Mouse (Mus musculus) ES-E14 (cell line): ENCODE measurements around the gene Gm17622. TPM values are rescaled to one million over a fixed set of nuclear protein-coding genes. Genes with fewer than 3 reads are reported as not detected.

ENCODE experiments used
- DNase-seq: peaks from one replicate; pipeline ENCODE4 v3.0.0-alpha.2; 2013; ENCODE audit warnings: low read depth, low spot score
- H3K27ac ChIP-seq: 2 replicates; pipeline ENCODE4 v1.5.1; 2012; ENCODE audit warnings: low read depth, mild to moderate bottlenecking, low read length, moderate library complexity, mixed read lengths; ENCODE audit not compliant: poor library complexity, insufficient read depth, severe bottlenecking
- H3K36me3 ChIP-seq: 2 replicates; pipeline ENCODE4 v1.6.1; 2012; ENCODE audit warnings: mild to moderate bottlenecking, low read length, moderate library complexity, mixed read lengths; ENCODE audit not compliant: control insufficient read depth, poor library complexity, insufficient read depth, severe bottlenecking
- H3K4me1 ChIP-seq, 2 experiments: fragments of 150-350 bp in 1 of 2; sonication (generic) in 1 of 2; 2 replicates each; pipeline ENCODE4 v1.6.1; 2012; ENCODE audit warnings: low read length in 2 of 2, mild to moderate bottlenecking in 1 of 2, mixed read lengths in 1 of 2; ENCODE audit not compliant: control insufficient read depth in 2 of 2, insufficient read depth in 2 of 2, poor library complexity in 1 of 2
- H3K4me3 ChIP-seq, 2 experiments: fragments of 150-350 bp in 1 of 2; sonication (generic) in 1 of 2; 2 replicates each; pipeline ENCODE4 v1.5.1; 2012; ENCODE audit warnings: low read length in 2 of 2, low read depth in 1 of 2, mild to moderate bottlenecking in 1 of 2, mixed read lengths in 1 of 2; ENCODE audit not compliant: insufficient read depth in 1 of 2, poor library complexity in 1 of 2, severe bottlenecking in 1 of 2
- H3K9ac ChIP-seq: 2 replicates; pipeline ENCODE4 v1.6.1; 2012; ENCODE audit warnings: low read depth, mild to moderate bottlenecking, low read length, mixed read lengths; ENCODE audit not compliant: poor library complexity, insufficient read depth, severe bottlenecking
- H3K9me3 ChIP-seq: fragments of 150-350 bp; sonication (generic); 2 replicates; pipeline ENCODE4 v1.6.1; 2012; ENCODE audit warnings: low read depth, mild to moderate bottlenecking, low read length; ENCODE audit not compliant: control insufficient read depth, insufficient read depth
- CHD2 ChIP-seq: IDR thresholded peaks from 2 replicates; pipeline ENCODE4 v1.6.1; 2014; ENCODE audit warnings: mild to moderate bottlenecking, low read depth, low read length, inconsistent platforms
- HCFC1 ChIP-seq: IDR thresholded peaks from 2 replicates; pipeline ENCODE4 v1.6.1; 2012; ENCODE audit warnings: low read length, inconsistent platforms, borderline replicate concordance; ENCODE audit not compliant: insufficient read depth
- MAFK ChIP-seq: IDR thresholded peaks from 2 replicates; pipeline ENCODE4 v1.6.1; 2014; ENCODE audit warnings: mild to moderate bottlenecking, low read depth, low read length, inconsistent platforms; ENCODE audit not compliant: insufficient read depth
- ZC3H11A ChIP-seq: IDR thresholded peaks from 2 replicates; pipeline ENCODE4 v1.6.1; 2012; ENCODE audit warnings: low read depth, mild to moderate bottlenecking, inconsistent platforms, low read length, borderline replicate concordance
- ZNF384 ChIP-seq: IDR thresholded peaks from 2 replicates; pipeline ENCODE4 v1.6.1; 2012; ENCODE audit warnings: low read depth, low read length, inconsistent platforms
- in situ Hi-C, 2 experiments: fragments of 600-800 bp; cut with MboI; formaldehyde crosslinking; loops; one replicate each; pipeline ENCODE4 v1.15.1; 2025; ENCODE audit warnings: low sequenced_read_pairs in 2 of 2, inconsistent platforms in 1 of 2; ENCODE audit not compliant: unreplicated experiment in 2 of 2
- total RNA-seq: library from RNA; depleted of rRNA; stranded (reverse); fragments of 300-350 nt; gene quantifications from 2 replicates; pipeline ENCODE4 v1.2.3, GENCODE M21; 2012

Gene Gm17622
- total RNA-seq, 1 experiment: not detected

DNA sequence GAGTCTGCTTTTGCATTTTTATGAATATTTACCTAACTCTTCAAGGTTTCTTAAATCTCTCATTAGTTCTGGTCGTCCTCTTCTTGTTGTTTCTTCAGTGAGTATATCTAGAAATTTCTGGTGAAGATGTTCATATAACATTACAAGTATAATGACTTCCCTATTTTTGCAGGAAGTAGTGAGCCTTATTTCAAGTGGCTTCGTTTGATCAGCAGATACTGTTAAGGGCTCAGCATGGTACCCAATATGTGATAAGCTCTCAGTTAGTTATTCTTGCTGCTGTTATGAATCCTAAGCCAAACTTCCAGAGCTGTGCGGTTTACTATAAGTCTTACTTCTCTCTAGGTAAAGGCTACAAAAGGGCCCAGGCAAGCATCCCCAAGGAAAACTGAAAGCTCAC, 39.0 kb downstream of the Gm17622 start:
- Histone ChIP-seq H3K4me3 (no peak overlapping the region), H3K36me3 (peaks cover 3% of the 10 kb centered on the region; the same call in 1 of the 2 replicates), H3K4me1 (peaks cover 0 to 3% of the 10 kb centered on the region in 2 experiments; a peak in 1 of 4 replicates), H3K9me3 (no peaks in the 10 kb centered on the region), H3K27ac (no peak overlapping the region), H3K9ac (no peak overlapping the region)
- in situ Hi-C loops: loop anchor here in 1 of 2 experiments (5.0 kb wide), 1 partner anchor 1527 kb away; no protein-coding TSS in a partner anchor
- no peak for DNase-seq
- no peak for TF ChIP-seq MAFK
- TF ChIP-seq CHD2: no peak
- no peak for TF ChIP-seq HCFC1
- no peak for TF ChIP-seq ZNF384
- no peak for TF ChIP-seq ZC3H11A

DNA sequence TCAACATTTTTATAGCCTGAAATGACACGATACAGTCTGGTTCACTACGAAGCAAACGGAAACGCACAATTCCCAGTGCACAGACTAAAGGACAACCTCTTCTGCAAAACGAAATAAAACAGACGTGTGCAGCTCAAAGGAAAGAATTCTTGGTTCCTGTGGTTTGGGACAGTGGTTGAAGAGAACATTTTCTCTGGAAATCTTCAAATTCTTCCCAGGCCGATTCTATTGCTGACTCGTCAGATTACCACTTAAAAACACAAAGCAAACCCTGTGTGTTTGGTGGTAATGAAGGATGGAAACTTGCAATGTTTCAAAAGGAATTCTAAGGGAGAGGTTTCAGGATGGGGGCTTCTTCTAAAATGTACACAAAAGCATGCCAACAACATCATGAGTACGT, 39.5 kb downstream of the Gm17622 start:
- in situ Hi-C loops: no loop called here
- Histone ChIP-seq H3K4me3 (no peak overlapping the region), H3K9me3 (no peaks in the 10 kb centered on the region), H3K36me3 (peaks cover 3% of the 10 kb centered on the region; the same call in 1 of the 2 replicates), H3K9ac (no peak overlapping the region), H3K27ac (no peak overlapping the region), H3K4me1 (peaks cover 0 to 3% of the 10 kb centered on the region in 2 experiments; a peak in 1 of 4 replicates)
- DNase-seq: no peak
- TF ChIP-seq MAFK (peak; percentile 50; the same call in 1 of the 2 replicates), CHD2 (no peak)

- TF ChIP-seq HCFC1: no peak
- H3K9ac ChIP-seq: no peak overlapping the region
- peaks cover 3% of the 10 kb centered on the region; the same call in 1 of the 2 replicates for H3K36me3 ChIP-seq
- in situ Hi-C loops: no loop called here
- no peaks in the 10 kb centered on the region for H3K9me3 ChIP-seq
- no peak for DNase-seq
- no peak overlapping the region for H3K4me3 ChIP-seq
- no peak overlapping the region for H3K27ac ChIP-seq
- peaks cover 0 to 3% of the 10 kb centered on the region in 2 experiments; a peak in 1 of 4 replicates for H3K4me1 ChIP-seq
Observed at GRCm38 (mm10) chr13:96532176-96532575, 41.6 kb downstream of the Gm17622 start.

DNA sequence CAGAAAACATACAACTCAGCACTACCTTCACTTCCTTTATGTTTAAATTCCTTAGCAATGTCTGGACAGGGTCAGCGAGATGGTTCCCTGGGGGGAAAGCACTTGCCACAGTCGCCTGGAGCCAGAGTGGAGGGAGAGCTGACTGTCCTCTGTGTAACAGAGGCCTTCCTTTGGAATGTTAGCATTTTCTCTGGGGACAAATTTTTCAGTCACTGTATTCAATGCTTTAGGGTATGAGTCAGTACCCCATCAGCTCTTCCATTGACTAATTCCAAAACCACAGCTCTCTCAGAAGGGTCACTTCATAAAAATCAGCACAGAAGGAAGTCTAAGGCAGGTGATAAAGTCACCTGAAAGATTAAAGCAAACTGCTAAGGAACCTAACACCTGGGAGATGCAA, 43.2 kb downstream of the Gm17622 start:
- no peak for TF ChIP-seq CHD2
- TF ChIP-seq MAFK: no peak
- no peak for TF ChIP-seq HCFC1
- no peak for TF ChIP-seq ZNF384
- no peak for TF ChIP-seq ZC3H11A
- H3K4me1 ChIP-seq: no peaks in the 10 kb centered on the region
- no peak overlapping the region for H3K4me3 ChIP-seq
- no peak for DNase-seq
- no peak overlapping the region for H3K27ac ChIP-seq
- H3K9me3 ChIP-seq: no peaks in the 10 kb centered on the region
- H3K9ac ChIP-seq: no peak overlapping the region
- H3K36me3 ChIP-seq: no peaks in the 10 kb centered on the region
- in situ Hi-C loops: no loop called here

DNA sequence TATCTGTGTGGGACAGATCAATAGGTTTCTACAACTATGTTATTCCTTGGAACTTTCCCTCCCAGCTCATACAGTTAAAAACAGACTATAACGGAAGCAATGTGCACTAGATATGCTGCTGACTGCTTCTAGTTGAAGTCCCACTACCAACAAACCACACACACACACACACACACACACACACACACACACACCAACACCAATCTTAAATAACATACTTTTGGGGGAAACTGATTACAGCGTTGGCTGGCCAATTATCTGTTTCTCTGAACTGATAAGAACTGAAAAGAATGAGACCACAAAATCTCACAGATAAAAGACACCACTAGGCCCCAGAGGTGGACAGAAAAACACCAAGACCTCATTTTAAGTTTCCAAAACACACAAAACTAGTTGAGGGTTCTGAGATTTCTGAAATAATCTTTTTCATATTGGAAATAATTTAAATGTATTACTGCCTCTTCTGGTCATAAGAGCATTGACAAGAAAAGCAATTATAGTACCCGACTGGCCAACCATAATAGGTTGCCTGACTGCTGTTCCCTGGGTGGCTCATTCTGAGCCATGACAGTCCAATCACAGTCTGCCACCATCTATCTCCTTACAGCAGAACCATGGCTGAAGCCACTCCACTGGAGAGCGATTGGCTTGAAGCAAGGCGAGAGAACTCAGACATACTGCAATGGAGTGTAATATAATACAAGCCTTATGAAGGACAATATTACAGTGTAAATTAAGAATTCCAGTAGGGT, 46.5 kb downstream of the Gm17622 start:
- Histone ChIP-seq H3K9ac (no peak overlapping the region), H3K9me3 (no peaks in the 10 kb centered on the region), H3K27ac (no peak overlapping the region), H3K36me3 (no peaks in the 10 kb centered on the region), H3K4me3 (no peak overlapping the region), H3K4me1 (peaks cover 0 to 4% of the 10 kb centered on the region in 2 experiments; a peak in 1 of 4 replicates)
- no peak for DNase-seq
- in situ Hi-C loops: no loop called here
- TF ChIP-seq ZNF384 (no peak), CHD2 (no peak), MAFK (no peak), ZC3H11A (no peak), HCFC1 (no peak)
